Mouse (Mus musculus) heart, adult 2 months (tissue): ENCODE measurements around the gene Vipr1.

Experiments
- CTCF ChIP-seq: fragments of 200-600 bp; IDR thresholded peaks from 2 replicates; pipeline ENCODE4 v1.8.1; 2022; ENCODE audit warnings: antibody characterized with exemption, mild to moderate bottlenecking, moderate library complexity
- EP300 ChIP-seq: fragments of 200-500 bp; IDR thresholded peaks from 2 replicates; pipeline ENCODE4 v1.6.1; 2011; ENCODE audit warnings: low read depth, low read length, control low read depth; ENCODE audit not compliant: insufficient read depth

- TF ChIP-seq EP300 (no peak), CTCF (no peak)
Observed at GRCm38 (mm10) chr9:121673716-121674115, 31.2 kb downstream of the Vipr1 start.
